Mouse (Mus musculus) adrenal gland, postnatal 14 days (tissue): ENCODE measurements around the gene Sucla2. TPM values are rescaled to one million over a fixed set of nuclear protein-coding genes. Genes with fewer than 3 reads are reported as not detected.
A peak's percentile ranks its signal among the peaks of the same experiment; 100 is the strongest.
"Not testable (repeated sequence)": the region's sequence is repeated elsewhere in the genome, so short reads cannot be mapped to it uniquely, and the experiment has no call there.

ENCODE experiments used
- DNase-seq: peaks from one replicate; pipeline ENCODE4 v3.0.0; 2021; ENCODE audit warnings: mixed read lengths
- total RNA-seq: library from RNA; stranded (reverse); gene quantifications from 2 replicates; pipeline ENCODE4 v1.2.3, GENCODE M21; 2021

The Sucla2 gene
- total RNA-seq, 1 experiment from 2014 or later: 999 TPM

- peak; percentile 97 for DNase-seq
These were observed 15.2 kb upstream of the Sucla2 start, which contains the start of gene Med4 for GRCm38 (mm10) chr14:73509765-73510423. Gene Med4, plus strand, starts transcription at chr14:73510025.

DNA sequence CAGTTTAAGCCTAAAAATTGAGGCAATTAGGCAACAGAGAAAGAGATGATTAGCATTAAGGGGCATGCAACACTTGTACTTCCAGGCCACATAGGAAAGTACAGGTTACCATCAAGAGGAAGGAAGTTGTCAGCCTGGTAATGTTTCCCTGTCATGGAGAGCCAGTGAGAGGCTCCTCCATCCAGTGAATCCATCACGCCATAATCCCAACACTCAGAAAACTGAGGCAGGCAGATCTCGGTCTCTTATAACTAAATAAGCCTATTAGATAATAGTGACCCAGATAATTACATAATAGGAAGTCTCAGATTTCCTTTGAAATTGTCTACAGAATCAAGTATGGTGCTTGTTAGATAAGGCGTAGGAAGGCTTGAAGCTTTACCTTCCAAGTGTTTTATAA lies 983 bp upstream of the Sucla2 start:
- DNase-seq: no peak

GRCm38 (mm10) chr14:73528661-73529060 lies 3.5 kb downstream of the Sucla2 start:
- DNase-seq: not testable (repeated sequence)

DNA sequence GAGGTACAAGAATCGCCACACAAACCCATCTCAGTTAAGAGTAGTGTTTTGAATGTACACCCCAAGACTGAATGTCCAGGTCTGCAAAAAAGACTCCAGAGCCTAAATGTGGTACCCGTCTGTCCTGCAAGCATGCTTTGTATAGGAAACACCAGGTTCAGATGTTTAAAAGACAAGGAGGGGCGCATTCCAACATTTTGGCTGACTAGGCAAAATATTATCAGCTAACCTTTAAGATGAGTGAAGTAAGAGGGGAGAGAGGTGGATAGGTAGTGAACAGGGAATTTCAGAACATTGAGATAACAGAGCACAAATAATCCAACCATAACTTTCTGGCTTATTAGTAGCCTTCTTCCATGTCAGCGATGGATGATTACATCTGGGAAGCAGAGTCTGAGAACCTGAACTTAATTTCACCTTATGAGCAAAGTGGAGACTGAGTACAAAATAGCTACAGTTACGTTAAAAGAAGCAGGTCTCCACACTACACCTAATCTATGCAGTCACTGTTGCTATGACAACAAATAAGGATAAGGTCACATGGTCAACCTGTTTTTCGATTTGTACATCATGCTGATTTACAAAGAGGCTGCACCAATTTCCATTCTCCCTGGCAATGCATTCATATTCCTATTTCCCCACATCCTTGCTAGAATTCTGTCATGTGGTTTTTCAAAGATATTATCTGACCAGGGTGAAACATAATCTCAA lies 8.8 kb downstream of the Sucla2 start:
- DNase-seq: no peak

DNA sequence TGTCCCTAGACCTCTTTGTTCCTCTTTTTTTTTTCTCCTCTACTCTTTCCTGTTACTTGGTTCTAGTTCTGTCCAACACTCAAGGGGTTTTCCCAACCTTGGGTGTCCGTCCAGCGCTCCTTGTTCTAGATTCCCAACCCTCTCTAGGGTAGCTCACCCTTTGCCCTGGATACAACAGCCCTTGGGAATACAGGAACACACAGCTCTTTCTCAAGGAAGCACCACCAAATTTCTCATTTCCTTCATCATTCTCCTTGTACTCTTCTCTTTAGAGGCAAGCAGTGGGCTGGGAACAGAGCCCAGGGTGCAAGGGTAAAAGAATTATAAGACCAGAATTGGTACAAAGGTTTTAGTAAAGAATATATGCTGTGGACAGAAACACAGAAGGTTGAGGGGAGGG lies 10.5 kb downstream of the Sucla2 start:
- peak; percentile 50 for DNase-seq

DNA sequence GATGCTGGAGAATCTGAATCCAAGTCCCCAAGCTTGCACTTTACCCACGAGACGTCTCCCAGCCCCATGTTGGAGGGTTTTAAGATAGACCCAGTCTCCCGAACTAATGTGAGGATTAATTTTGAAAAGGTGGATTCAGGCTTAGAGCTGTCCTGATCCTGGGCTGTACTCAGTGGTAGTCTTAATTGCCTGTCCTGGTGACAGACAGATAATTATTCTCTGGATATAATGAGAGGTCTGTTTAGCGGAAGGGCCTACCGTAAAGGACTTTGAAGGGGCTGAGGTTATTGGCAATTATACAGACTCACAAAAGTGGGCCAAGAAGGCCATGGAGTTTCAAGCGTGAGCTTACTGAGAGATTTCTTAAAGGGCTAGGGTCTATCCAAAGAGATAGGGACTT lies 18.7 kb downstream of the Sucla2 start:
- DNase-seq: no peak

DNA sequence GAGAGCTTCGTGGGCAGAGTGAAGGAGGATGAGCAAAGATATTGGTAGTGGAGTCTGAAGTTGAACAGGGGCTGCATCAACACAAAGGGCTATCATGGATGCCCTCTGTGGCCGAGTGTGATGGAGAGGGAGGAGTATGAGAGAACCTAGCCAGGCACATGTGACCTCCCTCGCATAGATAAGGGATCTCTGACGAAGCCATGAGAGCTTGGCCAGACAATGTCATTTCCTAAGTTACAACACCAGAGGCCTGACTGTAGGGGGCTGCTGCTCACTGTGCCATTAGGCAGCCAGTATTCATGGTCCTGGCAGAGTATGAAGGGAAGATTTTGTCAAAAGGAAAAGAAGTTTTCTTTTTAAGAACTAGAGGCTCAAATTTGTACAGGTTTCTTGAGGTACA lies 21.9 kb downstream of the Sucla2 start:
- DNase-seq: no peak

- peak; percentile 50 for DNase-seq
These were observed 22.9 kb downstream of the Sucla2 start, which contains the start of gene Nudt15 for GRCm38 (mm10) chr14:73548051-73548450. Gene Nudt15, minus strand, starts transcription at chr14:73548242.

DNA sequence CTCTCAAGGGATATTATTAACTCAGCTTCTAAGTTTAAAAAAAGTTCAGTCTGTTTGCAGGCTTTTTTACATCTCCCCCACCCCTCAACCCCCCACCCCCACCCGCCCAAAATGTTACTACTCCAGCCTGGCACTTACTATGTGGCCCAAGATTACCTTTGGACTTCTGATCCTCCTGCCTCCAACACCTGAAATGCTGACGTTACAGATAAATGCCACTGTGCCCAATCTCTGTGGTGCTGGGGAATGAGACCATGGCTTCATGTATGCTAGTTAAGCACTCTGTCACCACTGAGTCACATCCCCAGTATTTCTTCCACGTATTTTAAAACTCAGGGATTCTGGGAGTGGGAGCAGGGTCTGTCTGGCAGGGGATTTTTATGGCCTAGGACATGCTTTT lies 25.2 kb downstream of the Sucla2 start:
- DNase-seq: no peak

DNA sequence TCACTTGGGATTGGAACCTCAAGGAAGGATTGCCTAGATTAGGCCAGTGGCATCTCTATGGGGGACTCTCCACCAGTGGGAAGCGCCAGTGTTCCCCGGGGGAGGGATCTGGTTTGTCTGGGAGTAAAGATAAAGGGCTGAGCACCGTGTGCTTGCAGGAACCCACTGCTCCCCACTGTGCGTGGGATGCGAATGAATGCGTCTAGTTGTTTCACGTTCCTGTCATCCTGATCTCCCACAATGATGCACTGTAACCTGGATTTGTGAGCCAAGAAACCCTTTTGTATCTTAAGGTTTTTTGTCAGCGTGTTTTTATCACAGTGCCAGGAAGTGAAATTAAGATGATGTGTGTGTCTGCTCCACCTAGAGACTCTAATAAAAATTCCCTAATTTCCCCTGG lies 25.6 kb downstream of the Sucla2 start:
- no peak for DNase-seq

DNA sequence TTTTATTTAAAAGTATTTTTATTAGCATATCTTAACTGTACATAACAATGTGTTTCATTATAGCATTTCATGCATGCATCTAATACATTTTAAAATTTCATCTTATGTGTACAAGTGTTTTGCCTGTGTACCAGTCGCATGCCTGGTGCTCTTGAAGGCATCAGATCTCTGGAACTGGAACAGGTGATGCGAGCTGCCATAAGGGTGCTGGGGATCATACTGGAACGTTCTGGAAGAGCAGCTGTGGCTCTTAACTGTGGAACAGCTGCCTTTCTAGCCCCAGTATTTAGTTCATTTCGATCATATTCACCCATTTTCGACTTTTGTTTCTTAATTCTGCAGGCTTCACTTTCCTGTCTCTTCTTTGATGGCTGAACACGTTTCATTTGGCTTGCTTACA lies 26.0 kb downstream of the Sucla2 start:
- no peak for DNase-seq

DNA sequence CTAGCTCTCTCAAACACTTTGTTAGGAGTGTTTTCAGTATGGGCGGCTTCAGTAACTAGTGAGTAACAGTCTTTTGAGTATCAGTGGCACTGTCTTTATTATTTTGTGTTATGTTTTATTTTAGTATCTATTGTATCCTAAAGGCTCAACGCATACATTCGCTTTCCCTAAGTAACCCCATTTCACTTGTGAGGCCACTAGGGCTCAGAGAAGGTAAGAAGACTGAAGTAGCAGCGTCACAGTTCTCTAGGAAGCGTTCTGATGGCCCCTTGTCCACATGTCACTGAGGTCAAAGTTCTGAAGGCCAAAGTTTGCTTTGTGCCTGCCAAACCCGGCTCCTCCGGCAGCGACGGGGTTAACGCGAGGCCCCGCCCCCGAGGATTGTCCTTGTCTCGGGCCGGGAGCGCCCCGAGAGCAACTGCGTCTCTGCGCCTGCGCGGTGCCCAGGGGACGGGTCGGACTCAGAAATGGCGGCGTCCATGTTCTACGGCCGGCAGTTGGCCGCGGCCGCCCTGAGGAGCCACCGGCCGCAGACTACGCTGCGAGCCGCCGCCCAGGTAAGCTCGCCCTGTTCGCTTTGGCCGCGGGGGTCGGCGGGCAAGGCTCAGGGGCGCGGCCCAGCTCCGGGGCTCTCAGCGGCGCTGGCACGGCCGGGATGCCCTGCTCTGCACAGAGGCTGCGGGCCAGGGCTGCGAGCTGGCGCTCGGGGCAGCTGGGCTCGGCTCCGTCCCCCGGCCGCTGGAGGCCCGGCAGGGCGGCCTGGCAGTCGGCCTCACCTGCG lies 27.4 kb downstream of the Sucla2 start:
- DNase-seq: peak; percentile 99

GRCm38 (mm10) chr14:73553122-73553696 lies 28.1 kb downstream of the Sucla2 start:
- no peak for DNase-seq

- DNase-seq: not testable (repeated sequence)
These were observed 44.7 kb downstream of the Sucla2 start for GRCm38 (mm10) chr14:73569831-73570230.

DNA sequence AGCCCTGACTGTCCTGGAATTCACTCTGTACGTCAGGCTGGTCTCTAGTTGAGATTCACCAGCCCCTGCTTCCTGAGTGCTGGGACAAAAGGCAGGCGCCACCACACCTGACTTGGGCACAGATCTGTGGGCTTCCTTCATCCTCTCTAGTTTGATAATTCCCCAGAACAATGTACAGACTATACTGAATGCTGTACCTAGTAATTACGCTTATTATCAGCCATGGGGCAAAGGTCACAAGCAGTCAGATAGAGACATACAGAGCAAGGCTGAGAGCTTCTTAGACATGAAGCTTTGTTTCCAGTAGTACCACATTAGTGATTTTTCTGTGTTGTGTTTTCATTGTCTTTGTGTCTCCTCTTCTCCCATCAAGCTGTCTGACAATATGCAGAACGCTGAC lies 46.0 kb downstream of the Sucla2 start:
- no peak for DNase-seq

- peak; percentile 34 for DNase-seq
These were observed 48.9 kb downstream of the Sucla2 start for GRCm38 (mm10) chr14:73574053-73574452.

DNA sequence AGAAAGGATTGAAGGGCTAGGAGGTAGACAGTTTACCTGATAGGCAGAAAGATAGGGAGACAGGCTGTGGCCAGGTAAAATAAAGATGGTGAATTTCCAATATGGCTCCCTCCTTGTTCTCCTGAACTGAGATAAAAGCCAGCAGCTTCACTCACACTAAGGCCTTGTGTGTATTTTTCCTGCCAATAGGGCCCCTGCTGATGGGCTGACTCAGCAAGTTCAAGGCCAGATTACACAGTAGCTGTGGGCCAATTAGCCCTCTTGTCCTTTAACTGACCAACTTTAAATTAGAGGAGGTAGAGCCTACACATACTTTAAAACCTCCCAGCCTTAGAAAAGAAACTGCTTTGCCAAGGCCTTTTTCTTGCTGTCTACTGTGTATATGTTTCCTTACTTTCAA lies 51.2 kb downstream of the Sucla2 start:
- peak; percentile 36 for DNase-seq

DNA sequence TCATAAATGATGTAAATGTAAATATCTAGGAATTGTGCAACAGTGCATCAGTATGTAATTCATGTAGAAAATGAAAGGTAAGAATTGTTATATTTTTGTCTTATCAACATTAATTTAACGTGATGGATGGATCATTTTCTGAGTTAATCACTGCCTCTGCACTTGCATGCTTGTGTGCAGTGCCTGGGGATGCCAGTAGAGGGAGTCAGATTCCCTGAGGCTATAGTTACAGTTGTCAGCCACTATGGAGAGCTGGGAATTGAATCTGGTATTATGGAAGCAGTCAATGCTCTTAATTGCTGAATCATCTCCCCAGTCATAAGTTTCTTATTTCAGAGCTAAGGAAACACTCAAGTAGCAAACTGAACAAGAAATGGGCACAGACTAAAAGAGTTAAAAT lies 63.0 kb downstream of the Sucla2 start:
- DNase-seq: no peak

- no peak for DNase-seq
These were observed 67.0 kb downstream of the Sucla2 start for GRCm38 (mm10) chr14:73592166-73592565.

GRCm38 (mm10) chr14:73599720-73600119 lies 74.6 kb downstream of the Sucla2 start:
- no peak for DNase-seq

GRCm38 (mm10) chr14:73607732-73608131 lies 82.6 kb downstream of the Sucla2 start:
- peak; percentile 59 for DNase-seq

DNA sequence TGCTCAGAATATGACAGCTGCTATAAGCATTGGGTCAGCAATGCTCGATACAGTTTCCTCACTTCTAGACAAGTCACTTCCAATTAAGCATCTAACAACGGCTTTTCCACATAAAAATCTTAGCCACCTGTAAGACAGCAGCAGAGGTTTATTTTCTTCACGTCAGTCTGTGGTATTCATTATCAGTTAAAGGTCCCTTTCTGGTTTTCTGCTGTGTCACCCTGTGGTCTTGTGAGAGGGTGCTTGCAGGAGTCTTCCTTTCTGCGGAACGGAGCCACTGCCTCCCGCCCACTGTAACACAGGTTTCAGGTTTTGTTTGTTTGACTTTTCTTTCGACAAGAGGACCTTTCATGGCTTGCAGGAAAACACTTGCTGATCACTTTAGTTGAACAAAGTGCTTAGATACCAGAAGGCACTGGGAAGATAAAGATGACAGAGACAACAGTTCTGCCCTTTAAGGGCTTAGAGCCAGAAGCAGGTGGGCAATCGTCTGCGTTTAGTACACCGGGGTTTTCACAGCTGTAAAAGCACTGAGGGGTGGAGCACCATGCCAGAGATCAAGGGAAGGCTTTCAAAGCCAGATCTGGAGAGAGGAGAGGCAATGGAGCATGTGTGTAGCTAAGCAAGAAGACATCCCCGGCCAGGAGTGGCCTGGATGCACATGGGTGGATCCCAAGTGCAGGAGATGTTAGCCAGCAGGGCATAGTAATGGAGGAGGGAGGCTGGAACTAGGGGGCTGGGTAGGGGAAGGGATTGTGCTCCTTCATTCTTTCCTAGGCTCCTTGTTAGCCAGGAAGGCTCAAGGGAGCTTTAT lies 83.8 kb downstream of the Sucla2 start:
- DNase-seq: no peak
